Mouse (Mus musculus): ENCODE results near the gene Smim4. TPM values are rescaled to one million over a fixed set of nuclear protein-coding genes. Genes with fewer than 3 reads are reported as not detected.

Gene Smim4
- polyA plus RNA-seq, 1 experiment from 2014 or later = 51.3 TPM

GRCm38 (mm10) chr14:31129326-31130235, 825 bp upstream of the Smim4 start:
- Histone ChIP-seq H3K4me1 (peaks cover 68% of the 10 kb centered on the region), H3K27me3 (replicated peaks) (no peaks in the 10 kb centered on the region), H3K4me2 (peak overlapping the region; percentile 91), H3K4me3 (peak overlapping the region; percentile 92), H3K36me3 (replicated peaks) (no peaks in the 10 kb centered on the region), H3K9ac (0 out of 2 replicates have a peak overlapping the region, but pooled peaks have one; percentile 21), H3K9me3 (no peaks in the 10 kb centered on the region), H3K27ac (peak overlapping the region; percentile 90)
- WGBS = 69% methylated on average over 15 of the region's 15 CpGs
- ATAC-seq (replicated peaks) = no peak

- Histone ChIP-seq H3K9ac (peak overlapping the region; percentile 73), H3K4me2 (peak overlapping the region; percentile 91), H3K27ac (peak overlapping the region; percentile 90), H3K9me3 (no peaks in the 10 kb centered on the region), H3K4me3 (peak overlapping the region; percentile 92), H3K27me3 (replicated peaks) (no peaks in the 10 kb centered on the region), H3K4me1 (peaks cover 55% of the 10 kb centered on the region), H3K36me3 (replicated peaks) (0 out of 2 replicates have a peak, but pooled peaks cover 2% of the 10 kb centered on the region)
- ATAC-seq (replicated peaks) = 0 out of 2 replicates have a peak, but pooled peaks have one; percentile 1
- 2% methylated on average over 23 of the region's 23 CpGs for WGBS
Measured at GRCm38 (mm10) chr14:31128101-31128825, 493 bp downstream of the Smim4 start.

- no peak for ATAC-seq (replicated peaks)
- H3K27me3 ChIP-seq (replicated peaks) = no peaks in the 10 kb centered on the region
- H3K27ac ChIP-seq = no peak overlapping the region
- WGBS = 96% methylated on average over 8 of the region's 8 CpGs
- no peaks in the 10 kb centered on the region for H3K9me3 ChIP-seq
- H3K36me3 ChIP-seq (replicated peaks) = peaks cover 8% of the 10 kb centered on the region; the same call in 1 of the 2 replicates
- H3K4me1 ChIP-seq = peaks cover 41% of the 10 kb centered on the region
- 0 out of 2 replicates have a peak overlapping the region, but pooled peaks have one; percentile 29 for H3K4me2 ChIP-seq
- H3K4me3 ChIP-seq = no peak overlapping the region
- no peak overlapping the region for H3K9ac ChIP-seq
Measured at GRCm38 (mm10) chr14:31126826-31127225, 1.9 kb downstream of the Smim4 start.

- H3K4me3 ChIP-seq = no peak overlapping the region
- H3K9me3 ChIP-seq = no peaks in the 10 kb centered on the region
- ATAC-seq (replicated peaks) = no peak
- H3K4me1 ChIP-seq = peaks cover 34% of the 10 kb centered on the region
- H3K27me3 ChIP-seq (replicated peaks) = no peaks in the 10 kb centered on the region
- no peak overlapping the region for H3K27ac ChIP-seq
- H3K9ac ChIP-seq = no peak overlapping the region; the same call in 1 of the 2 replicates
- whole genome bisulfite sequencing = 71% methylated on average over 9 of the region's 9 CpGs
- H3K36me3 ChIP-seq (replicated peaks) = peaks cover 13% of the 10 kb centered on the region; the same call in 1 of the 2 replicates
- H3K4me2 ChIP-seq = no peak overlapping the region
Measured at GRCm38 (mm10) chr14:31125106-31126075, 3.4 kb downstream of the Smim4 start.

- H3K27me3 ChIP-seq (replicated peaks) = no peaks in the 10 kb centered on the region
- H3K9ac ChIP-seq = no peak overlapping the region
- no peak overlapping the region for H3K4me3 ChIP-seq
- no peaks in the 10 kb centered on the region for H3K4me1 ChIP-seq
- peaks cover 42% of the 10 kb centered on the region for H3K36me3 ChIP-seq (replicated peaks)
- no peaks in the 10 kb centered on the region for H3K9me3 ChIP-seq
- H3K4me2 ChIP-seq = no peak overlapping the region
- WGBS = 71% methylated on average over 2 of the region's 2 CpGs
- ATAC-seq (replicated peaks) = no peak
- H3K27ac ChIP-seq = no peak overlapping the region
Measured at GRCm38 (mm10) chr14:31115522-31115921, 13.2 kb downstream of the Smim4 start.

GRCm38 (mm10) chr14:31114011-31114410, 14.7 kb downstream of the Smim4 start:
- Histone ChIP-seq H3K4me1 (no peaks in the 10 kb centered on the region), H3K9ac (no peak overlapping the region), H3K9me3 (no peaks in the 10 kb centered on the region), H3K4me2 (no peak overlapping the region), H3K27ac (no peak overlapping the region), H3K27me3 (replicated peaks) (no peaks in the 10 kb centered on the region), H3K4me3 (no peak overlapping the region), H3K36me3 (replicated peaks) (peaks cover 51% of the 10 kb centered on the region)
- no peak for ATAC-seq (replicated peaks)
- 86% methylated on average over 3 of the region's 3 CpGs for WGBS

- peaks cover 52% of the 10 kb centered on the region for H3K36me3 ChIP-seq (replicated peaks)
- no peak overlapping the region for H3K27ac ChIP-seq
- H3K9me3 ChIP-seq = no peaks in the 10 kb centered on the region
- H3K9ac ChIP-seq = no peak overlapping the region
- H3K4me3 ChIP-seq = no peak overlapping the region
- 88% methylated on average over 5 of the region's 5 CpGs for WGBS
- H3K4me2 ChIP-seq = no peak overlapping the region
- H3K27me3 ChIP-seq (replicated peaks) = no peaks in the 10 kb centered on the region
- no peaks in the 10 kb centered on the region for H3K4me1 ChIP-seq
- ATAC-seq (replicated peaks) = no peak
Measured at GRCm38 (mm10) chr14:31112187-31112586, 16.6 kb downstream of the Smim4 start.

GRCm38 (mm10) chr14:31110613-31111012, 18.1 kb downstream of the Smim4 start:
- Histone ChIP-seq H3K4me2 (no peak overlapping the region), H3K9me3 (no peaks in the 10 kb centered on the region), H3K36me3 (replicated peaks) (peaks cover 62% of the 10 kb centered on the region), H3K27me3 (replicated peaks) (no peaks in the 10 kb centered on the region), H3K27ac (no peak overlapping the region), H3K4me3 (no peak overlapping the region), H3K9ac (no peak overlapping the region), H3K4me1 (no peaks in the 10 kb centered on the region)
- WGBS = 80% methylated on average over 3 of the region's 3 CpGs
- no peak for ATAC-seq (replicated peaks)

GRCm38 (mm10) chr14:31105156-31105555, 23.6 kb downstream of the Smim4 start:
- no peak overlapping the region for H3K9ac ChIP-seq
- 97% methylated on average over 2 of the region's 2 CpGs for WGBS
- H3K27me3 ChIP-seq (replicated peaks) = no peaks in the 10 kb centered on the region
- peaks cover 45% of the 10 kb centered on the region for H3K36me3 ChIP-seq (replicated peaks)
- H3K9me3 ChIP-seq = no peaks in the 10 kb centered on the region
- H3K4me2 ChIP-seq = no peak overlapping the region
- no peak overlapping the region for H3K27ac ChIP-seq
- H3K4me1 ChIP-seq = no peaks in the 10 kb centered on the region
- no peak overlapping the region for H3K4me3 ChIP-seq
- ATAC-seq (replicated peaks) = no peak

GRCm38 (mm10) chr14:31089918-31090317, 38.8 kb downstream of the Smim4 start:
- peaks cover 54% of the 10 kb centered on the region for H3K36me3 ChIP-seq (replicated peaks)
- H3K27me3 ChIP-seq (replicated peaks) = no peaks in the 10 kb centered on the region
- no peak overlapping the region for H3K4me3 ChIP-seq
- WGBS = 89% methylated on average over 1 of the region's 1 CpGs
- H3K9me3 ChIP-seq = no peaks in the 10 kb centered on the region
- H3K4me1 ChIP-seq = no peaks in the 10 kb centered on the region
- no peak overlapping the region for H3K9ac ChIP-seq
- ATAC-seq (replicated peaks) = no peak
- no peak overlapping the region for H3K4me2 ChIP-seq
- no peak overlapping the region for H3K27ac ChIP-seq

- H3K4me3 ChIP-seq = no peak overlapping the region
- no peaks in the 10 kb centered on the region for H3K9me3 ChIP-seq
- no peaks in the 10 kb centered on the region for H3K4me1 ChIP-seq
- H3K27me3 ChIP-seq (replicated peaks) = no peaks in the 10 kb centered on the region
- H3K27ac ChIP-seq = no peak overlapping the region
- H3K9ac ChIP-seq = no peak overlapping the region
- ATAC-seq (replicated peaks) = no peak
- H3K4me2 ChIP-seq = no peak overlapping the region
- peaks cover 54% of the 10 kb centered on the region for H3K36me3 ChIP-seq (replicated peaks)
- 98% methylated on average over 2 of the region's 2 CpGs for WGBS
Measured at GRCm38 (mm10) chr14:31088515-31088914, 40.2 kb downstream of the Smim4 start.

All from midbrain, embryonic 15.5 days (tissue).